Mouse (Mus musculus): ENCODE data around the gene Spi1.

GRCm38 (mm10) chr2:91108156-91108555, 26.0 kb downstream of the Spi1 start:
- no peak for TF ChIP-seq CTCF (IDR thresholded peaks at IDR 0.05; ENCODE audit: control insufficient read depth, insufficient read depth, low read length)
- TF ChIP-seq POLR2A (IDR thresholded peaks at IDR 0.05; ENCODE audit: borderline replicate concordance, control insufficient read depth, low read depth, low read length), result no peak

All from bone marrow, adult 2 months (tissue).